Mouse (Mus musculus) brain, adult 2 months (tissue): Measurements from ENCODE around the gene Lrch4.

ENCODE experiments used
- DNase-seq: peaks from one replicate; pipeline ENCODE4 v3.0.0; 2011; ENCODE audit warnings: low read depth, low spot score

The Lrch4 gene

GRCm38 (mm10) chr5:137628498-137629305 is at the start of gene Lrch4, which contains the start of the genes Fbxo24 and Gm20605:
Lrch4 (plus strand) TSS chr5:137629121.
Fbxo24 (minus strand) TSS chr5:137629002.
Gm20605 (plus strand) TSS chr5:137629175.
- DNase-seq = peak; percentile 100

- no peak for DNase-seq
Measured at GRCm38 (mm10) chr5:137580246-137580645, 48.7 kb upstream of the Lrch4 start.

DNA sequence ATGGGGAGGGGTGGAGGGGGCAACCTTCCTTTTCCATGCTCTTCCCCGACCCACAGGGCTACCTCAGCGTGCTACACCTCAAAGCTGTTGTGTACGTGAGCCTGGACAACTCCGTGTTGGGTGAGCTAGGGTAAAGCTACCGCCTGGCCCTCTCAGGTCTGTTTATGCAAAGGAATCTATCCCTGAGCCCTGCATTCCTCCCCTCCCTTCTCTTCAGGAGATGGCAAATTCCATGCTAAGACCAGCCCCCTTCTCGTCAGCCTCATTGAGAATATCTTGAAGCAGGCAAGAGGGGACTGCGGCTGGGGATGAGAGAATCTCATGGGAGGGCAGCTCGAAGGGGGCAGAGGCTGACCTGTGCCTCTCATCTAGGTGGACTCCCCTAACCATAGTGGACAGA is 46.2 kb upstream of the Lrch4 start:
- no peak for DNase-seq

DNA sequence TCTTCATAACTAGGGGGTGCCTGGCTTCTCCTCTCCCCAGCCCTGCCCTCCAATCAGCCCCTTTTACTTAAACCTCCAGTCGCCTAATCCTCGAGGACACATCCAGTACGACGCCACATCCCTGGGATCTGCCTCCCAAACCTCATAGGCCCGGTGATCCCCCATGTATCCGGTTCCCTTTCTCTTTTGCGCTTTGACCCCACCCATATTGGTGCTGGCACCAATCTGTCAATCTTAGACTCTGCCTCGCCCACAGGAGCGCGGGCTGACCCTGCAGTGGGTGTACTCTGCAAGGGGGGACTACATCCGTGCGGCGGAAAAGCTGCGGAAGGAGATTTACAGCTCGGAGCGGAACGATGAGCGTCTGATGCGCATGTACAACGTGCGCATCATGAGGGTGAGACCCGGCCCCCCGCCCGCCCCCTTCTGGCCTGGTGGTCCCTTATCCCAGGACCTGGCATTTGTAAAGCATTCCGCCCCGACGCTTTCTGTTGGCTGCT is 45.2 kb upstream of the Lrch4 start:
- DNase-seq = peak; percentile 87

- DNase-seq = peak; percentile 85
Measured at GRCm38 (mm10) chr5:137584976-137585375, 43.9 kb upstream of the Lrch4 start.

DNA sequence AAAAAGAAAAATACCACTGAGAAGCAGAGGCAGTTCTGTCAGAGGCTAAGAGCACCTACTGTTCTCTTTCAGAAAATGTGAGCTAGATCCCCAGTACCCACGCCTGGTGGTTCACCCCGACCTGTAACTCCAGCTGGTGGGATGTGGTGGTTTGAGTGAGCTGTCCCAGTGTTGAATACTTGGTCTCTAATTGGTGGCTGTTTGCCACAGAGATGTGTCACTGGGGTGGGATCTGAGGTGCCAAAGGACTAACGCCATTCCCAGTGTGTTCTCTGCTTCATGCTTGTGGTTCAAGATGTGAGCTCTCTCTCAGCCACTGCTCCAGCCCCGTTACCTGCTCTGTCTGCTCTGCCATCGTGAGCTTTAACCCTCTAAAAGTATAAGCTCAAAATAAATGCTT is 38.4 kb upstream of the Lrch4 start:
- no peak for DNase-seq

DNA sequence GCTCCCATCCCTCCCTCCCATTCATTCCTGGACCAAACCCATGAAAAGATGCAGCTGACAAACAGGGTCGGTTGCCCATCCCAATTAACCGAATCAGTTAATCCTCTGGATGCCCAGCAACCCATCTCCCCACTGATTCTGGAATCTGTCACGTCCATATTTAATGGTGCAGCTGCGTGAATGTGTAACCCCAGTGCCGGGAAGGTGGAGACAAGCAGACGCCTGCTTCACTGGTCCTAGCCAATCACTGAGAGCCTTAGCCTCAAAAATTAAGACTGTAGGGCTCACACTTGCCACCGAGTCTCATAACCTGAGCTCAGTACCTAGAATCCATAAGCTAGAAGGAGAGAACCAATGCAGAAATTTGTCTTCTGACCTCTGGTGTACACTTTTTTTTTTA is 33.0 kb upstream of the Lrch4 start:
- DNase-seq = no peak

- DNase-seq = peak; percentile 41
Measured at GRCm38 (mm10) chr5:137596601-137597261, 32.2 kb upstream of the Lrch4 start.

DNA sequence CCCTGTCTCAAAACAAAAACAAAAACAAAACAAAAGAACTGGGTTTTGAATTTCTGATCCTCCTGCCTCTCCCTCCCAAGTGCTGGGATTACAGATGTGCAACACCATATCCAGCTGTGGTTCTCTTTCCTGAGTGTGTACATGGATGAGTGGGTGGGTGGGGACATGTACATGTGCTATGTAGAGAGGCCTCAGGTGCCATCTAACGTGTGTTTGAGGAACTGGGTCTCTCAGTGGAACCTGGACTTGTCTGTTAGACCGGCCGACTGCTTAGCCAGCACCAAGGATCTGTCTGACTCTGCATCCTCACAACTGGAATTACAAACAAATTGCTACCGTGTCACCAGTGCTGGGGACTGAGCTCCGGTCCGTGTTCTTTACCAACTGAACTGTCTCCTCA is 31.3 kb upstream of the Lrch4 start:
- no peak for DNase-seq

DNA sequence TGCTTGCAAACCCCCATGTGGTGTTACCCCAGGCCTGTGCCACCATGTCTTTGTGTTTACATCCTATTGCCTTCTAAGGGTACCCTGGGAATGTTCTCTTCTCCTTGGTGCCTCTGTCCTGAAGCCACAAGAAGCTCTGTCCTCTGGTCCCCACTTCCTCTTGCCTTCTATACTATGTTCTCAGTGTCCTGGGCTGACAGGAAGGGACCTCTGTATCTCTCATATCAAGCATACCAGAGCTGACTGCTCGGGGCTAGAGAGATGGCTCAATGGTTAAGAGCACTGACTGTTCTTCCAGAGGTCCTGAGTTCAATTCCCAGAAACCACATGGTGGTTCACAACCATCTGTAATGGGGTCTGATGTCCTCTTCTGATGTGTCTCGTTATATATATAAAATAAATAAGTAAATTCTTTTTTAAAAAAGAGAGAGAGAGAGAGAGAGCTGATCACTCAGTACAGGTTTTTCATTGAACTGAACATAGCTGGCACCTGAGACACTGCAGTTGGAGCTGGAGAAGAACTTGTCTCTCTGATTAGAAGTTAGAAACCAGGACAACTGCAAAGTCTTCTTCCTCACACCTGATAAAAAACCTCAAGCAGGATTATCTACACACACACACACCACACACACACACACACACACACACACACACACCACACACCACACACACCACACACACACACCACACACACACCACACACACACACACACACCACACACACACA is 30.7 kb upstream of the Lrch4 start:
- DNase-seq = no peak

GRCm38 (mm10) chr5:137599600-137599999 is 29.3 kb upstream of the Lrch4 start:
- DNase-seq = peak; percentile 37

- no peak for DNase-seq
Measured at GRCm38 (mm10) chr5:137600281-137600618, 28.7 kb upstream of the Lrch4 start.

DNA sequence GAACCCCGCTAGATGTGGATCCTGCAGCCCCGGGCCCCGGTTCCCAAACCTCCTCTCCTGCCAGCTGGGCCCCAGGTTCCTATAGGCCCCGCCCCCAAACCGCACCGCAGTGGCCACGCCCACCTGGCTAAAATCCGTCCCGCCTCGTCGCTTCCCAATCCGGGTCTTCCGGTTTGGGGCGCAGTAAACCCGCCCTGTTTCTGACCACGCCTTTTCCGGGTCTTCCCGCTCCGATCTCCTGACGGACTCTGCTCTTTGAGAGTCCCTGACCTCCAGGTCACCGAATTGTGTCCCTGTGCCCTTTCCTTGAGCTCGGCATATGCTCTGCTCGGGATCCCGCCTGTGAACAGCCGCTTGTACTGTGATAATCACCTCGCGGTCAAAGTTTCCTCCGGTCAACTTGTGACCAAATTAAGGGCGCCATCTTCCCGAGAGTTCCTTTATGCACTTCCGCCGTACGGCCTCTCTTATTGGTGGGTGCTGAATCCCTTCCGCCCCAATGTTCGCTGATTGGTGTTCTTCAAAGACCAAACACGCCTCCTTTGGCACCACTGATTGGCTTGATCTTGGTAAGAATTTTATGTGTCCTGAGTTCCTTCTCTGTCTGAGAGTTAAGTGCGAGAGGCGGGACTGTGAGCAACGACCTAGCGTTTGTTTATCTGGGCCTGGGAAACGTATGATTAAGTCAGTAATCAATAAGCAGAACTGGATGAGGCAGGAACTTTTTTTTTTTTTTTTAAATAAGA is 28.1 kb upstream of the Lrch4 start, which contains the start of gene Mospd3:
Mospd3 (minus strand) TSS at position 440 of the 746 bp plus-strand sequence.
- peak; percentile 100 for DNase-seq

GRCm38 (mm10) chr5:137601365-137601729 is 27.6 kb upstream of the Lrch4 start:
- no peak for DNase-seq

DNA sequence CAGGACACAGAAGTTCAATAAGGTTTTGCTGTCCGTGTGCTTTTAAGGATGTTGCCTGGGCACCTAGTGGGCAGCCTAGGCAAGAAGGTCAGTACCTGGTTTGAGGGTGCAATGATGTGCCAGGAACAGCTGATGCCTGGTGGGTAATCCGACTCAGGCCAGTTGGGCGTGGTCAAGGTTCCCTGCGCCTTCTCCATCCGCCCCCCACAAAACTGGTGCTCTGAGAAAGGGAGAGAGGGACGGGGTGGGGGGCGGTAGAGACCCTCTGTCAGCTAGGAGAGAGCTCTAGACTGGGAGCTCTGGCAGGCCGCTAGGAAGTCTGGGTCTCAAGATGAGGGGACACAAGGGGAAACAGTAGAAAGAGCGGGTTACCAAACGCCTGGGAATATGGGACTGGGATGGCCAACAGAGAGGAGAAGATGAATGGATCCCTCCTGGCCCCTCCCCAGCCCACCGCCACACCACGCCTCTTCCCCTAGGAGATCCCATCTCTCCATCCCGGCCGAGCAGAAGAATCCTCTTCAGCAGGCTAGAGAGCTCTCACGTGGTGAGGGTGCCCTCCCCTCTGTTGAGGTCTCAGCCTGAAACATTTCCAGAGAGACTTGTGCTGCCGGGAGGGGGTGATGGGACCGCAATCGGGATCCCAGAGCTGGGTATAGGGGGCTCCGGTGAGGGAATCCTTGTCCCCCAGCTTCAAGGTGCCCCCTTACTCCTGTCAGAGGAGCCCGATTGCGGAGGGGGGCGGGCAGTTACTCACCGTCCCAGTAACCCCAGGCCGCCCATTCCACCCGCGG is 20.9 kb upstream of the Lrch4 start:
- DNase-seq = no peak

GRCm38 (mm10) chr5:137608654-137609190 is 20.2 kb upstream of the Lrch4 start:
- no peak for DNase-seq

DNA sequence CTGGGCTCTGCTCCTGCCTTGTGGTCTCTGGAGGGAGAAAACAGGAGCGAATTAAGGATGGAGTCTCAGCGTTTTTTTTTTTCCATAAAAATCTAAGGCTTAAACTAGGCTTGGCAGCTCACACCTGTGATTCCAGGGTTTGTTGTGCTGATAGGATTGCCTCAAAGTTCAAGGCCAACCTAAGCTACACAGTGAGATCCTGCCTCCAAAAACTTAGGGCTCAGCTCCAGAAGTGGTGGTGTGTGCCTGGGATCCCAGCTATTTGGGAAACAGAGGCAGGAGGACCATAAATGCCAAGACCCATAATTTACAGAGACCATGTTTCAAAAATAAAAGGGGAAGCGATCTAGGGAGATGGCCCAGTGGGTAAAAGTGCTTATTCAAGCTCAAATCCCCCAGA is 19.6 kb upstream of the Lrch4 start:
- DNase-seq = no peak

DNA sequence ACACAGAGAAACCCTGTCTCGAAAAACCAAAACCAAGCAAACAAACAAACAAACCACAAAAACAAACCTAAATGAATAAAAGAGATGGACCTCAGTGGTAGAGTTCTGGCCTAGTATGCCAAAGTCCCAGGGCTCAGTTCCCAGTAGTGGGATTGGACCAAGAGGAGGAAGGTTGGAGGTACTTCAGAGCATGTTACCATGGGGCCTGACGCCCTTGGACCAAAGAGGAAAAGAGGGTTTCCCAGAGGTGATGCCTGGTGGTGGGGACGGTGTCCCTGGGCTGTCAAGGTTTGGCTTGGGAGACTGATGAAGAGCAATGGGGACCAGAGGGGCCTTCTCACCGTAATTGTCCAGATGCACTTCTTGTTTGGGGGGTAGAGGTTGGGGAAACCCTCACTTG is 18.9 kb upstream of the Lrch4 start:
- DNase-seq = no peak

DNA sequence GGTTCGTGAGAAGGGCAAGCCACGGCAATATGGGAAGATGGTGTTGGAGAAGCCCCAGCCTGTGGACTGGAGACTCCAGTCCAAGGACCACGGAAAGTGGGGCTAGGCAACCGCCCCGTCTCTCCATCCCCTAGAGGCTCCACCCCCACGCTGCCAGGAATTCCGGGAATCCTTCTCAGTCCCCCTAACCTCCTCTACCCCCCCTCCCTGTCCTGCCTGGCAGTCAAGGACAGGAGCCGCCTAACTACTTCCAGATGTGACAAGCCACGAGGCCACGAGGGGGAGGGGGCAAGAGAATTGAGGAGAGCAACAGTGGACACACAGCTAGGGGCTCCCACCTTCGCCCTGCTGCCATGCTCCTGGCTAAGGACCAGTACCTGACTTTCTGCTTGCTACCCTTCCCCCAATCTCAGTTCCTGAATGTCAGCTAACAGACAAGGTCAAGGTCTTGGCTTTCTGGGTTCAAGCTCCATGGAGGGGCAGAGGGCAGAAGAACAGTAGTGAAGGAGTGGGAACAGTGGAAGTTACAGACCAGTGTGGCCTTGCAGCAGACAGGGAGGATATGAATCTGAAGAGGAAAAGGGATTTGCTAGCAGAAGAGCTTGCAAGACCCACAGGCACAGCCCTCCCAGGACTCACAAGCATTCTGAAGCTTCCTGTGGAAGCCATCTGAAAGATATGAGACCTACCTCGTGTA is 18.2 kb upstream of the Lrch4 start:
- DNase-seq = no peak

DNA sequence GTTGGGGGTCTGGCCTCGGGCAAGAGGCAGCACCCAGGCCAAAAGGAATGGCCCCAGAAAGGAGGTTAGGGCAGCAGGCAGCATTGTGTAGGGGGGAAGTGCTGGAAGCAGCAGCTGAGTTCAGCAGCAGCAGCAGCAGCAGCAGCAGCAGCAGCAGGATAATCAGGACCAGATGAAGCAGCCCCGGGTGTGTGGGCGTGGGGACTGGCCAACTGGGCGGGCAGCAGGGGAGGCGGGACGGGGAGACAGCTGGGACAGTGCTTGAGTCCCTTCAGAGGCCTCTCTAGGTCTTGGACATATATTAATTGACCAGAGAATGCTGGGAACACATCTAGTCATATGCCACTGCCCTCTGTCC is 17.7 kb upstream of the Lrch4 start:
- DNase-seq = no peak
